Mouse (Mus musculus) kidney, postnatal 0 days (tissue): ENCODE measurements at regions not wholly inside any gene's neighbourhood (a gene's known extent, or its start where the extent isn't known, plus 50 kb on each side); places are given as distances from the start of the nearest gene placed in this dataset.
A peak's percentile ranks its signal among the peaks of the same experiment; 100 is the strongest.

ENCODE experiments used
- ATAC-seq: fragments of 200-750 bp; cut with Nextera tagmentation; replicated peaks from 2 replicates; pipeline ENCODE4 v1.8.0; 2017; ENCODE audit warnings: low read depth, moderate number of reproducible peaks, moderate TSS enrichment, moderate library complexity; ENCODE audit not compliant: low FRiP score
- DNase-seq: peaks from one replicate; pipeline ENCODE4 v3.0.0-alpha.2; 2016; ENCODE audit warnings: low spot score
- H3K27ac ChIP-seq: fragments of 300-500 bp; sonication (generic); 2 replicates; pipeline ENCODE4 v1.5.1; 2014; ENCODE audit warnings: mild to moderate bottlenecking
- H3K27me3 ChIP-seq: fragments of 300-500 bp; sonication (generic); 2 replicates; pipeline ENCODE4 v1.6.1; 2014; ENCODE audit warnings: low read length, mixed read lengths; ENCODE audit not compliant: insufficient read depth
- H3K36me3 ChIP-seq: fragments of 300-500 bp; sonication (generic); 2 replicates; pipeline ENCODE4 v1.6.1; 2014; ENCODE audit warnings: low read length, mixed read lengths; ENCODE audit not compliant: insufficient read depth
- H3K4me1 ChIP-seq: fragments of 300-500 bp; sonication (generic); replicated peaks from 2 replicates; pipeline ENCODE4 v1.6.1; 2014; ENCODE audit warnings: antibody characterized with exemption, low read length, mixed read lengths; ENCODE audit not compliant: insufficient read depth
- H3K4me2 ChIP-seq: fragments of 300-500 bp; sonication (generic); 2 replicates; pipeline ENCODE4 v1.6.1; 2014; ENCODE audit warnings: mild to moderate bottlenecking, low read length, moderate library complexity, mixed read lengths
- H3K4me3 ChIP-seq: fragments of 300-500 bp; sonication (generic); replicated peaks from 2 replicates; pipeline ENCODE4 v1.5.1; 2014; ENCODE audit warnings: low read depth, low read length
- H3K9ac ChIP-seq: fragments of 300-500 bp; sonication (generic); 2 replicates; pipeline ENCODE4 v1.6.1; 2014; ENCODE audit warnings: low read depth, low read length
- H3K9me3 ChIP-seq: fragments of 300-500 bp; sonication (generic); replicated peaks from 2 replicates; pipeline ENCODE4 v1.6.1; 2016; ENCODE audit warnings: low read length, inconsistent platforms, mixed read lengths
- CTCF ChIP-seq: IDR thresholded peaks from 2 replicates; pipeline ENCODE4 v1.5.1; 2016; ENCODE audit warnings: antibody characterized with exemption, low read depth, mild to moderate bottlenecking, moderate library complexity
- WGBS: fragments of 180-500 bp; shearing (Covaris S2); extraction: QIAGEN DNeasy Blood & Tissue Kit; methylation state at CpG from one replicate; pipeline ENCODE4 v1.1.7; 2014; 5-methylcytosine and 5-hydroxymethylcytosine counted together

- Histone ChIP-seq H3K4me2 (no peak overlapping the region), H3K36me3 (no peaks in the 10 kb centered on the region), H3K9me3 (no peaks in the 10 kb centered on the region), H3K4me3 (no peak overlapping the region), H3K27me3 (no peaks in the 10 kb centered on the region), H3K27ac (no peak overlapping the region), H3K4me1 (no peaks in the 10 kb centered on the region), H3K9ac (no peak overlapping the region)
- DNase-seq (no peak), ATAC-seq (no peak)
- 83% methylated on average over 4 of the region's 4 CpGs for WGBS
- no peak for TF ChIP-seq CTCF
Observed at GRCm38 (mm10) chr2:139312053-139312452, 181.7 kb upstream of the Sptlc3 start.

- H3K9ac ChIP-seq = no peak overlapping the region
- TF ChIP-seq CTCF = no peak
- DNase-seq (no peak), ATAC-seq (no peak)
- 57% methylated on average over 2 of the region's 2 CpGs for WGBS
- H3K27ac ChIP-seq = no peak overlapping the region
- H3K27me3 ChIP-seq = no peaks in the 10 kb centered on the region
- no peaks in the 10 kb centered on the region for H3K36me3 ChIP-seq
- H3K4me2 ChIP-seq = no peak overlapping the region
- no peak overlapping the region for H3K4me3 ChIP-seq
- H3K9me3 ChIP-seq = no peaks in the 10 kb centered on the region
- H3K4me1 ChIP-seq = no peaks in the 10 kb centered on the region
Observed at GRCm38 (mm10) chr2:139322509-139322908, 171.2 kb upstream of the Sptlc3 start.

GRCm38 (mm10) chr2:139325501-139325900, 168.2 kb upstream of the Sptlc3 start:
- Histone ChIP-seq H3K9me3 (no peaks in the 10 kb centered on the region), H3K4me2 (no peak overlapping the region), H3K9ac (no peak overlapping the region), H3K27me3 (no peaks in the 10 kb centered on the region), H3K36me3 (no peaks in the 10 kb centered on the region), H3K27ac (no peak overlapping the region), H3K4me3 (no peak overlapping the region), H3K4me1 (no peaks in the 10 kb centered on the region)
- no peak for TF ChIP-seq CTCF
- WGBS = 82% methylated on average over 3 of the region's 3 CpGs
- no peak for ATAC-seq
- DNase-seq = no peak

- no peaks in the 10 kb centered on the region for H3K4me1 ChIP-seq
- ATAC-seq (no peak), DNase-seq (peak; percentile 29)
- no peak overlapping the region for H3K4me2 ChIP-seq
- no peak overlapping the region for H3K27ac ChIP-seq
- H3K9ac ChIP-seq = no peak overlapping the region
- H3K9me3 ChIP-seq = no peaks in the 10 kb centered on the region
- no peak for TF ChIP-seq CTCF
- no peak overlapping the region for H3K4me3 ChIP-seq
- no peaks in the 10 kb centered on the region for H3K27me3 ChIP-seq
- 59% methylated on average over 1 of the region's 1 CpGs for WGBS
- H3K36me3 ChIP-seq = no peaks in the 10 kb centered on the region
Observed at GRCm38 (mm10) chr2:139334681-139335080, 159.0 kb upstream of the Sptlc3 start.

- ATAC-seq (no peak), DNase-seq (no peak)
- 68% methylated on average over 4 of the region's 4 CpGs for WGBS
- Histone ChIP-seq H3K4me2 (no peak overlapping the region), H3K36me3 (no peaks in the 10 kb centered on the region), H3K4me3 (no peak overlapping the region), H3K9ac (no peak overlapping the region), H3K9me3 (no peaks in the 10 kb centered on the region), H3K27me3 (no peaks in the 10 kb centered on the region), H3K4me1 (no peaks in the 10 kb centered on the region), H3K27ac (no peak overlapping the region)
- TF ChIP-seq CTCF = no peak
Observed at GRCm38 (mm10) chr2:139338240-139338639, 155.5 kb upstream of the Sptlc3 start.

GRCm38 (mm10) chr2:139356280-139357010, 137.3 kb upstream of the Sptlc3 start:
- Histone ChIP-seq H3K27ac (no peak overlapping the region), H3K4me1 (no peaks in the 10 kb centered on the region), H3K9ac (no peak overlapping the region), H3K36me3 (no peaks in the 10 kb centered on the region), H3K9me3 (no peaks in the 10 kb centered on the region), H3K4me3 (no peak overlapping the region), H3K4me2 (no peak overlapping the region), H3K27me3 (no peaks in the 10 kb centered on the region)
- ATAC-seq = no peak
- 86% methylated on average over 3 of the region's 3 CpGs for WGBS
- no peak for DNase-seq
- TF ChIP-seq CTCF = no peak

- no peaks in the 10 kb centered on the region for H3K4me1 ChIP-seq
- no peaks in the 10 kb centered on the region for H3K36me3 ChIP-seq
- no peak overlapping the region for H3K4me2 ChIP-seq
- no peak overlapping the region for H3K27ac ChIP-seq
- ATAC-seq = no peak
- TF ChIP-seq CTCF = no peak
- 81% methylated on average over 1 of the region's 1 CpGs for WGBS
- DNase-seq = no peak
- no peaks in the 10 kb centered on the region for H3K27me3 ChIP-seq
- no peak overlapping the region for H3K4me3 ChIP-seq
- no peak overlapping the region for H3K9ac ChIP-seq
- no peaks in the 10 kb centered on the region for H3K9me3 ChIP-seq
Observed at GRCm38 (mm10) chr2:139362245-139362847, 131.4 kb upstream of the Sptlc3 start.
